Mouse (Mus musculus) lung, postnatal 25 days (tissue): ENCODE measurements around the gene Zfp429.
"Not testable (repeated sequence)": the region's sequence is repeated elsewhere in the genome, so short reads cannot be mapped to it uniquely, and the experiment has no call there.

Source experiments
- DNase-seq: peaks from one replicate; pipeline ENCODE4 v3.0.0; 2022; ENCODE audit warnings: low spot score

Zfp429 gene

GRCm38 (mm10) chr13:67399183-67399903 is at the start of gene Zfp429:
Gene Zfp429, minus strand, starts transcription at chr13:67399819.
- DNase-seq = peak; percentile 81

GRCm38 (mm10) chr13:67437095-67437494 is 37.5 kb upstream of the Zfp429 start:
- not testable (repeated sequence) for DNase-seq

- no peak for DNase-seq
Observed at GRCm38 (mm10) chr13:67428116-67428515, 28.5 kb upstream of the Zfp429 start.

DNA sequence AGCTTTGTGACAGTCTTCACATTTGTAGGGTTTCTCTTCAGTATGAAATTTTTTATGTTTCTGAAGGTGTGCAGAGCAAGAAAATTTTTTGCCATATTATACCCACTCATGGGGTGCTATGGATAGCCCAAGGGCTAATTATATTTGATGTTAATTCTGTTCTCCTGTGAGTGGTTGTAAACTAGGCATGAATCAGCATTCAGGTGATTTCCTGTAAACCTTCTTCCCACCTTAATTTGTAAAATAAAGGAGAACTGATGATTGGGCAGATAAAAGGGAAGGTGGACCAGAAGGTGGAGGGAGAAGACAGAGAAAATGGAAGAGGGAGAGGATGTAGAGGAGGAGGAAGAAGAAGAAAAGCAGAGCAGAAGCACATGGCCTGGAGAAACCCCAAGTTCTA is 26.1 kb upstream of the Zfp429 start:
- DNase-seq = not testable (repeated sequence)

- DNase-seq = not testable (repeated sequence)
Observed at GRCm38 (mm10) chr13:67422532-67422931, 22.9 kb upstream of the Zfp429 start.

GRCm38 (mm10) chr13:67421207-67421857 is 21.7 kb upstream of the Zfp429 start, which contains the start of gene Zfp459:
Gene Zfp459, minus strand, starts transcription at chr13:67421418.
- peak; percentile 53 for DNase-seq

DNA sequence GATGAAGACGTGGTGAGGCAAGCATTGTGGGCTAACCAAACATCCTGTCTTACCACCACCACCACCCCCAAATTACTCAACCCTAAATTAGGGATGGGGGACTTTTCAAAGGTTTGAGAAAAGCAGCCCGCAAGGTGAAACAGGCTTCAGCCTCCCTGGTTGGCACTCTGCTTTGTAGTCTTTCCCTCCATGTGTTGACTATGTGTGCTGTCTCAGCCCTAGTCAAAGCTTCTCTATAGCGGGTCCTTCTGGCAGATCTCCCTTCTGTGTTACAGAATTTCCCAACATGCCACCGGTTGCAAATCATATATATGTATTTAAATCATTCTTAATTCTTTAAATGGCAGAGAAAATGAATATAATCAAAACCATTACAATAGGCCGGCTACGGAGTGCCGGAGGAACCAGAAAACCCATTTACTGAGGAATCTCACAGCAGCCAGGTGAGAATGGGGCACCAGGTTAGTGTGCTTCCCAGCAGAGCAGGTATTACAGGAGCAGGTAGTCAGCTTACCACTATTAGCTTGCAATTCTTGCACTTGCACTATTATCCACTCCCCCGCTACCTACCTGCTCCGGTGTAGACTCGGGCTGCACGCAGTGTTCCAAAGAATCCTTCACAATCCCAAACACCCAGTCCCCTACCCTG is 21.1 kb upstream of the Zfp429 start:
- DNase-seq = no peak

DNA sequence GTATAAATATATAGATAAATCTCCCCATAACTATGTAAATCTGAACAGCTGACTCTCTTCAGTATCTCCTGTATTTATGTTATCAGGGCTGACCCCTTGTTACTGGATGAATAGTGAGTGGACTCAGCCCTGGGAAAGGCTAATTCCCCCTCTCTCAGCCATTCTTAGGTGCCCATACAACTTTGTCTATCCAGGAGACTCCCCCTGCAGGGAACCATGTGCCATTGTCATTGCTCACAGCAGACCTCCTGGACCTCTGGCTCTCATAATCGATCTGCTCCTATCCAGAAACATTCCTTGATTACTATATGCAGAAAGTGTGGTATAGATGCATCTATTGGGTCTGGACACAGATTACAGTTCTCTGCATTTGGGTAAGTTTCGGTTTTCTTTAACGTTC is 17.2 kb upstream of the Zfp429 start:
- no peak for DNase-seq

DNA sequence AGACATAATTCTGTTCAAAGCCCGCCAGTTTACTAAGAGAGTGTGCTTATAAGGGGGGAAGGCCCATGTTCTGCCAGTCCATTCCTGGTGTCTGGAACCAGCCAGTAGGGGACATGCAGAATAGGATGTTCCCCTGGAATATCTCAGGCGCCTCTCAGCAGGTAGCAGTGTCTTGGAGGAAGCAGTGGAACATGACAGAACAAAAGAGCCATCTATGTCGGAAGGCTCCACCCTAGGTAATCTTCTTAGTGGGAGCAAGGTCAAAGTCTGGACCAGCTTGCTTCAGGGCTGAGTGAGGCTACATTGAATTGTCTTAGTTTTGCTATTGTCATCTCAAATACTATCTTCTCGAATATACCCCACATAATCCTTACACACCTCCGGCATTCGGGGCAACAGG is 16.1 kb upstream of the Zfp429 start:
- DNase-seq = no peak

GRCm38 (mm10) chr13:67413634-67414033 is 14.0 kb upstream of the Zfp429 start:
- DNase-seq = not testable (repeated sequence)

- not testable (repeated sequence) for DNase-seq
Observed at GRCm38 (mm10) chr13:67376255-67376654, 23.4 kb downstream of the Zfp429 start.

DNA sequence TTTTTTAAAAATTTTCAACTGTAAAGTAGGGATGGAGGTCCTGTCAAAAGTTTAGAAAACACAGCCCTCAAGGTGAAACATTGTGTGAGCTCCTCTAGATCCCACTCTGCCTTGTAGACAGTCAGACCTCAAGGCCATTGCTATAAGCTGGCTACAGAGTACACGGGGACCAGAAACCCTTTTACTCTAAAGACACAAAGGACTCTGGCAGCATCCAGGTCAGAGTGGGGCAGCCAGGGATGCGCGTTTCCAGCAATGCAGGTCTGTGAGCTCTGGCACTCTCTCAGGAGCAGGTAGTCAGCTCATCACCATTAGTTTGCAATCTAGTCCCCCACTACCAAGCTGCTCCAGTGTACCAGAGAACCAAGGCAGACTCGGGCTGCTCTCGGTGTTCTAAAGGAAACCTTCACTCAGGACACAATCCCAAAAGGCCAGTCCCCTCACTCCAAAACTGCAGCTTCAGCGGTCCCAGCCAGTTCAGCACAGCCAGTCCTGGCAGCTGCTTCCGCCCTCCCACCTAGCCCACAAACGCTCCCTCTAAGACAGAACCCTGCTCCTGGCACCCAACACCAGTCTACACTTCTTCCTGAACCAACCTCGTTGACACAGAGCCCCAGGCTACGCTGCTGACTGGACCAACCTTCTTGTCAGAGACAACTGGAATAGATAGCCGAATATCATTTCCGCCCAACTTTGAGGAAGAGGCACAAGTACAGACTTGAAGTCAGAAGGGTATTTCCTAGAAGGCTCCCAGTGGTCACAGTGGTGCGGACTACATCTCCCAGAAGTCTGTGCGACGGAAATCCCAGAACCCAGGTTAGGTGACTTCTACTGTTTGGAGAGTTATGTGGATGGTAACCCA is 24.3 kb downstream of the Zfp429 start, which contains the start of the genes Gm28041 and Zfp456:
TSS of gene Gm28041 (minus strand) at position 684 of the 862 bp plus-strand sequence.
TSS of gene Zfp456 (minus strand) at position 761 of the 862 bp plus-strand sequence.
- peak; percentile 87 for DNase-seq

GRCm38 (mm10) chr13:67360131-67360744 is 39.4 kb downstream of the Zfp429 start, which contains the start of the genes Gm28044 and Zfp953:
Gene Gm28044, minus strand, starts transcription at chr13:67360536.
Gene Zfp953, minus strand, starts transcription at chr13:67360605.
- peak; percentile 94 for DNase-seq

DNA sequence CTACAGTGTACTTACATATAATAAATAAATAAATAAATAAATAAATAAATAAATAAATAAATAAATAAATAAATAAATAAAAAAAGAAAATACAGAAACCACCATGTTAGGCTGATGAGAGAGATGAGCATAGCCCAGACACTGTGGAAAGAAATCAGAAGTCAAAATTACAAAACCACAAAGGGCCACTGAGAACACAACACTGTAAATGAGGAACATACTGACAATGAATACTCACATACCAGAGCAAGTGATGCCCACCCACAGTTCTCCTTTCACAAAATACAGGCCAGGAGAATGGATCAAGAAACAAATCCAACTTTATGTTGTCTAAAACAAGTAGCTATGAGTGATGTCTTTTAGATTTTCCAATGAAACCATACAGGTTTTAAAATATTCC is 47.8 kb downstream of the Zfp429 start:
- no peak for DNase-seq

GRCm38 (mm10) chr13:67343422-67343821 is 56.2 kb downstream of the Zfp429 start:
- DNase-seq = no peak
